Mouse (Mus musculus): ENCODE data around the gene Gpr183.

DNA sequence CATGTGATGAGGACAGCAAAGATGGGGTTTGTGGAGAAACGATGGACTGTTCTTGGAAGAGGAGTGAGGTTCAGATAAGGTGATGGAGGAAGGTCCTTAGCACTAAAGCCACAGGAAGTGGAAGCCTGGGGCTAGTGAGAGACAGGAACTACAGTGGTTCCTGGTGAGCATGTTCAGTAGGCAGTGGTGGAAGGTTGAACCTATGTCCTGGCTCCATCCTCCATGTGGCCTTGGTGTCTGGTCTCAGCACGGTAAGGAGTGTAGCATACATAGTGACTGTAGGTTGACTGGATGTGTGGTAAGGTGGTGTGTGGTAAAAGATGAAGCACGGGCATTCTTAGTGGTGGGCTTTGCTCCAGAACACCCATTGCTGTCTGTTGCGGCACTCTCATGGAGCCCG, 15.1 kb downstream of the Gpr183 start:
- TF ChIP-seq CTCF (IDR thresholded peaks at IDR 0.05 in 2 of 3, conservative IDR thresholded peaks at IDR 0.05 in 1 of 3; ENCODE audit: control insufficient read depth in 1 of 3, insufficient read depth in 1 of 3, low read depth in 2 of 3, low read length in 3 of 3, poor library complexity in 1 of 3, severe bottlenecking in 1 of 3) (no peak), UBTF (IDR thresholded peaks at IDR 0.05; ENCODE audit: borderline replicate concordance, insufficient read depth, low read depth, low read length) (no peak), MAX (IDR thresholded peaks at IDR 0.05; ENCODE audit: low read length) (no peak), TAL1 (IDR thresholded peaks at IDR 0.05; ENCODE audit: low read length) (no peak), EP300 (IDR thresholded peaks at IDR 0.05; ENCODE audit: low read depth in 1 of 2, low read length in 2 of 2) (no peak), POLR2AphosphoS2 (IDR thresholded peaks at IDR 0.05; ENCODE audit: low read length) (no peak)

Data from MEL (cell line).